Mouse (Mus musculus) CH12F3 (cell line): ENCODE data around the gene Ankrd27.

Experiments used
- in situ Hi-C: fragments of 300-500 bp; cut with MboI; formaldehyde crosslinking; loops from 2 replicates; pipeline ENCODE4 v1.14.3; 2020; ENCODE audit warnings: low sequenced_read_pairs

Ankrd27 gene

GRCm38 (mm10) chr7:35583476-35584025 is 2.5 kb upstream of the Ankrd27 start:
- in situ Hi-C loops = no loop called here

DNA sequence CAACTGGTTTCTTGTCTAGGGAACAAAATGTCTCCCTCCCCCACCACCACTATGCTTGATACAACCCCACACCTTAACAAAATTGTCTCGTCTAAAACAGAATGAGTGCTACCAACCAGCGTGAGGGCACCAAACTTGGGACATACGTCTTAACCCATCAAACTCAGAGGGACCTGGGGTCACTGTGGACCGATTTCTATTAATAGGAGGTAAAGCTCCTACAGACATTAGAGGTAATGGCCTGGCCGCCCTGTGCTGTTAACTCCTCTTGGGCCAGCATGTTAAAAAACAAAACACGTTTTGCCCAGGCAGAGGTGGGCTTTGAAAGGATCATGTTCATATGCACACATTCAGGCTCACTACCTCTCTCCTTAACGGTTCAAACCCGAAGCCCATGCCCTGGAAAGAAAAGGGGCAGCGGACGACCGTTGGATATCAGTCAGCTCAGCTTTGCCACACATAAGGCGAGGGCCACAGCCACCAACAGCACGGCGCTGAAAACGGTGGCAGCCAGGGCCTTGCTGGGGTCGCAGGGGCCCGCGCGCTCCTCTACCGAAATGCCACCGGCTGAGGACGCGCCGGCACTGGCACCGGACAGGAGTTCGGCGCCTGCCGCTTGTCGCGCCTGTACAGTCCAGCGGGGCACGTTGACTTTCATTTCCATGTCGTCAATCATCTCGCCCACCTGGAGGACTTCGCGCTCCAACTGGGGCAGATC is 1.8 kb upstream of the Ankrd27 start:
- in situ Hi-C loops = no loop called here

- in situ Hi-C loops = no loop called here
Measured at GRCm38 (mm10) chr7:35584786-35585190, 1.3 kb upstream of the Ankrd27 start.

DNA sequence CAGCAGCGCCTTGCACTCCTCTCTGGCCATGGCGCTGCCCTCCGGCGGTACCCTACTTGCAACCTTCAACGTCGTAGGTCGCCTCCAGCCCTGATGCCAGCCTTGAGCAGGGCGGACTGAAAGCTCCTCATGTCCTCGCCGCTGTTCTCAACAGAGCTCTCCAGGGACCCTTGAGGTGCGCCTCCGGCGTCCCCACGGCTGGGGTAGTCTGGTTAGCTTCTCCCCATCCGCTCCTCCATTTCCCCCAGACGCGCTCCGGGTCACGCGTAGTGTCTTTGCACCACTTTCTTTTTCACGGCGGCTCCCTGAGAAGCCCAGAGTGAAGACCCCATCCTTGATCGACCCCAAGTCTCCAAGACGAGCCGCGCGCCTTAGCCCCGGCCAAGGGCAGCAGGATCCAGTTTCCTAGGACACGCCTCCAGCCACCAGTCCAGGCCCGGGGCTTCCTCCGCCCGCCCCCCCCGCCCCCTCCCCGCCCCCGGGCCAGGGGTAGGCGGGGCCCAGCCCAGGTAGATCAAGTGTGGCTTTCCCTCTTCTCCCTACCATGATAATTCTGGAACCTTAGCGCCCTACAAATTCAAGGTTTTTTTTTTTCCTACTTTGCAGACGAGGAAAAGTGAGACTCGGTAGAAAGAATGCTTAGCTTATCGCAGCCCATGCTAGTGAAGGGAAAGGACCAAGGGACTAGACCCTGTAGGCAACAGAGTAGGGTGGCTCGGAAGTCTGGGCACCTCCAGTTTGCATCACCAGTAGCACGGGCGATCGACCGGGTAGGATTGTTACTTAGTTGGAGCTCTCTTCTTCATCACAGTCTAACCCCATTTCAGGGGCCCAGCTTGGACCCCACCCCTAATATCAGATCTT is 621 bp upstream of the Ankrd27 start, which contains the start of gene Rgs9bp:
Gene Rgs9bp, minus strand, starts transcription at position 392 of the 864 bp plus-strand sequence.
- in situ Hi-C loops = no loop called here

DNA sequence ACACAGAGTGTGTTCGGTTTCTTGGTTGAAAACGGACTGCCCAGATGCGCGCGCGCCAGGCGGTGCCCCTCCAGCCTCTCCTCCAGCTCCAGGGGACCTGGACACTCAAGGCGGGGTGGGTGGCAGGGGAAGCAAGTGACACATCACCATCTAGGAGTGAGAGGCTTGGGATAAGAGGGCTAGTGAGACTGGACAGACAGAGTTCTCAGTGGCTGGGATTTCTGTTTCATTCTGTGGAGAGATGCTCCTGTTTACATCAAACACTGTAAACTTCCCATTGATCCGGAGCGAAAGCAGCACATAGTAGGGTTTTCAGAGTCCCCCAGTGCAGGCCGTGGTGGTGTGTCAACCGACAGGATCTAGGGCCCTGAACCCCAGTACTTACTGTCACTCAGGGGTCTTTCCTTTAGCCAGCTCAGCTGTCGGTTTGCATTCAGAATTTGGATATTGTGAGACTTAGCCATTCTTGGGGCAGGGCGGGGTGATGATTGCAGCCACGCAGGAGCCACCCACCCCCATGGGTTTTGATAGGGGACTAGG is 932 bp downstream of the Ankrd27 start:
- in situ Hi-C loops = no loop called here

GRCm38 (mm10) chr7:35587728-35588127 is 1.7 kb downstream of the Ankrd27 start:
- in situ Hi-C loops = no loop called here

- in situ Hi-C loops = no loop called here
Measured at GRCm38 (mm10) chr7:35588680-35589428, 2.8 kb downstream of the Ankrd27 start.

DNA sequence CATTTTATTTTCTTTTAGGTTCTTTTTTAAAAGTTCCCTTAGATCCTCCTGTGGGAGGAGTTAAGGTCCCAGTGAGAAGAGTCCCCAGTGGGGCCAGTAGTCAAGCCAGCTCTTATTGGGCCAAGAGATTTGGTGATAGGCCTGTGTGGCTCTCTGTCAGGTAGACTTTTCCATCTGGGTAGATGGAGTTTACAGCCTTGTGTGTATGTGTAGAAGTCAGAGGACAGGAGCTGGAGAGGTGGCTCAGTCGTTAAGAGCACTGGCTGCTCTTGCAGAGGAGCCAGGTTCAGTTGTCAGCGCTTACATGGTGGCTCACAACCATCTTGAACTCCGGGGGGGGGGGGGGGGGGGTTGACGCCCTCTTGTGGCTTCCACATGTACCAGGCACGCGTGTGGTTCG is 3.4 kb downstream of the Ankrd27 start:
- in situ Hi-C loops = no loop called here

DNA sequence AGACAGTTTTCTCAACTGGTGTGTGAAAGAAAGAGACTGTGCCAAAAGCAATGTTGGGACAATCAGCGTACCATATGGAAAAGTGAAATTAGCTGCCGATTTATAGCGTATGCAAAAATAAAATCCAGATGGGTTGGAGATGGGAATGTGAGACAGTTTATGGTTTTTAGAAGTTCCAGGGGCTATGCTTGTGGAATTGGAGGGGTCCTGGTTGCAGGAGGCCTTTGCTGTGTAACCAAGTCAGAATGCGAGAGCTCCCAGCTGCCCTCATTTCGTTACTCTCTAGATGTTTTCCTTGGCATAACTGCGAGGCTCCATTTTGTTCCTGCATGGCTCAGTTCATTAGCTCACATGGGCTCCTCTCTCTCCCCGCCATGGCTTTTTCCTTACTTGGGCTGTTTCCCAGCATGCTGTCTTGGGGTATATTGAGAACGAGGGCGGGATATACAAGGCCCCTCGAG is 4.7 kb downstream of the Ankrd27 start:
- in situ Hi-C loops = no loop called here

GRCm38 (mm10) chr7:35594311-35594710 is 8.3 kb downstream of the Ankrd27 start:
- in situ Hi-C loops = no loop called here

- in situ Hi-C loops = no loop called here
Measured at GRCm38 (mm10) chr7:35599492-35599891, 13.4 kb downstream of the Ankrd27 start.

- in situ Hi-C loops = no loop called here
Measured at GRCm38 (mm10) chr7:35600031-35600430, 14.0 kb downstream of the Ankrd27 start.

DNA sequence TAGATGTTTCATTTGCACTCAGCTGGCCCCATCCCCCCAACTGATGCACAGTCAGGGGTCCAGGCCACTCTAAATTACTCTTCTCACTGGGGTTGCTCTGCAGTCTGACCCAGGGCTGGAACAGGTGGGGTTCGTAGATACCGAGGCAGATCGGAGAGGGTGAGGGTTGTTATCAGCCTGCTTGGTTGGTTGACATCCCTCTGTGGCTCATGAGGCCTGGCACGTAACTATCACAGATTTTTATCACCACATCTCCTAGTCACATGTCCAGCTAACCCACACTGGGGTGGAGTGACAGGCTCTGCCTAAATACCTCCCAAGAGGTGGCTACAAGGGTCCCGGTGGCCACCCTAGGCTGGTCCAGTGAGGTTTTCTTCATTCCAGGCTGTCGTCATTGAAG is 15.1 kb downstream of the Ankrd27 start:
- in situ Hi-C loops = no loop called here

- in situ Hi-C loops = no loop called here
Measured at GRCm38 (mm10) chr7:35602766-35603165, 16.7 kb downstream of the Ankrd27 start.

DNA sequence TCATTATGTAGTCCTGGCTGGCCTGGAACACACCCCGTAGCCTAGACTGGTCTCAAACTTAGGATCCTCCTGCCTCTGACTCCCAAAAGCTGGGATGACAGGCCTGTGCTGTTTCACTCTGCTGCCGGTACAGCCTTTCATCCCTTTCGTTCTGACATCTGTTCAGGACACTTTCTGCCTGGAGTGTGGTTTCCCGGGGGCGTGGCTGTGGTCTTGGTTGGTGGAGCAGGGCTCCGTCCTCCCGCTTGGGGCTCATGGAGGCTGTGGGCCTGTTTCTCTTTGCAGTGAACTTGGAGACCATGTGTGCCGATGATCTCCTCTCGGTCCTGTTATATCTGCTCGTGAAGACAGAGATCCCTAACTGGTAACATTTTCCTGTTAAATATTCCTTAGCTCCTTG is 20.8 kb downstream of the Ankrd27 start:
- in situ Hi-C loops = no loop called here

DNA sequence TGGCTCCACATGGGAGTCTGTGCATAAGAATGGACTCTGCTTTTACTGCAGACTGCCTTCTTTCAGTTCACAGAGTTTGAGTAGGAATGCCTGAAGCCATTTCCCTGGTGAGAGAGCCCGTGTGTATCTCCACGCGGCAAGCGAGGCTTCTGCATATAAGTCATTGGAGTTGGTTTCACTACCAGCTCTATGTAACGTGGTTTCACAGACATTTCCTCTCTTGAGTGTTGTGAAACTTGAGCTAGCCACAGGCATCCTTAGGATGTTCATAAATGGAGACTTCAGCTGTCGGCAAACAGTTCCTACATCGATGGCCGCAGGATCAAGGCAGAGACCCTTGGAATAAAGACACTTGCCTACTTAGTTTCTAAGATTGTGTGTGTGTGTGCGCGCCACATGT is 23.2 kb downstream of the Ankrd27 start:
- in situ Hi-C loops = no loop called here

- in situ Hi-C loops = no loop called here
Measured at GRCm38 (mm10) chr7:35617513-35617912, 31.5 kb downstream of the Ankrd27 start.

GRCm38 (mm10) chr7:35622626-35623025 is 36.6 kb downstream of the Ankrd27 start:
- in situ Hi-C loops = no loop called here

GRCm38 (mm10) chr7:35626038-35626437 is 40.0 kb downstream of the Ankrd27 start:
- in situ Hi-C loops = no loop called here

DNA sequence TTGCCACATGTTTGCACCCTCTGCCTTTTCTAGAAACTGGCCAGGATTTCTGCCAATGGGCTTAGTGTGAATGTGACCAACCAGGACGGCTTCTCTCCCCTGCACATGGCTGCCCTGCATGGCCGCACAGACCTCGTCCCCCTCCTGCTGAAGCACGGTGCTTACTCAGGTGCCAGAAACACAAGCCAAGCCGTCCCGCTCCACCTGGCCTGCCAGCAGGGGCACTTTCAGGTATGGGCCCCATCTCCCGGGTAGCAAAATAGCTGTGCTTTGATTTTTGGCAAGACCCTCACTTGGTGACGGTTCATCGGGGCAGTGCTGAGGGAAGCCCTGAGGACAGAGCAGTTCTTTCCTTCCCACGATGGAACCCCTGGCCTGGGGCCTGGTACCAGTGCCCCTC is 41.3 kb downstream of the Ankrd27 start:
- in situ Hi-C loops = no loop called here

- in situ Hi-C loops = no loop called here
Measured at GRCm38 (mm10) chr7:35628496-35628895, 42.5 kb downstream of the Ankrd27 start.
